Mouse (Mus musculus) induced T-regulatory cell, adult 2 months (primary cell): ENCODE results near the gene Eif3i.

Experiments used
- DNase-seq: peaks from one replicate; pipeline ENCODE4 v3.0.0-alpha.2; 2012; ENCODE audit warnings: low read depth

Eif3i gene

GRCm38 (mm10) chr4:129618786-129619691 is 18.6 kb upstream of the Eif3i start, which contains the start of gene Iqcc:
TSS of gene Iqcc (minus strand) at chr4:129619099.
- DNase-seq, result peak; percentile 97

GRCm38 (mm10) chr4:129618031-129618430 is 17.6 kb upstream of the Eif3i start:
- no peak for DNase-seq

- DNase-seq, result no peak
Measured at GRCm38 (mm10) chr4:129617121-129617641, 16.7 kb upstream of the Eif3i start.

GRCm38 (mm10) chr4:129616631-129617030 is 16.2 kb upstream of the Eif3i start:
- DNase-seq, result no peak

- no peak for DNase-seq
Measured at GRCm38 (mm10) chr4:129615801-129616290, 15.4 kb upstream of the Eif3i start.

- DNase-seq, result no peak
Measured at GRCm38 (mm10) chr4:129614093-129614492, 13.6 kb upstream of the Eif3i start, which contains the start of gene Dcdc2b. TSS of gene Dcdc2b (minus strand) at chr4:129614257.

DNA sequence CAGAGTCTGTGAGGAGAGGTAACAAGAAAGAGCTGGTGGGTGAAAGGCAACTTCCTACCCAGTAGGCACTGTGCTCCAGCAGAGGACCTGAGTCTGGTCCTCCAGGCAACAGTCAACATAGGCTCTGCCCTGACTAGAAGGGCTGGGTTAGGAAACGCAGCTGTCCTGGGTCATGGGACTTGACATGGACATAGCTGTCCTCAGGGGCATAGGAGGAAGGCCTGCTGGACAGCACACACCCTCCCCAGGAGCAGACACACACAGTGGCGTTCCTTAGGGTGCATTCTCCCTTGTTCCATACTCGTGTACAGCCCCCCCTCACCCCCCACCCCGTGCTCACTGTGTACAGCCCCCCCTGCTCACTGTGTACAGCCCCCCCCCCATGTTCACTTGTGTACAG is 10.0 kb upstream of the Eif3i start:
- no peak for DNase-seq

DNA sequence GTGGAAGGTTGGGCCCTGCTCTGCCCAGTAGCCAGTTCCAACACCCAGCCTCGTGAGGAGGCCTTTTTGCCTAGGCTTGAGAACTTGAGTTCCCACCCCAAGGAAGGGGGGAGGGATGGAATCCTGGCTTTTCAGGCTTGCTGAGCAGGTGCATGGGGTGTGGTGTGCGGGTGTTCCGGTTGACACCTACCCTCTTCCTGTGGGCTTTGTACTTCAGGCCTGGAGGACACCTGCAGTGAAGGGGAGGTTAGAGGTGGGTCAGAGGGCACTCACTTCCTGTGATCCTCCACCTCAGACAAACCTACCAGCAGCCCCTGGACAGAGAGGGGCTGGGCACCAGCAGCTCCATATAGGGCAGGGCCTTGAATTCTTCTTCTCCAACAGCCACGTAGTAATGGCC is 9.6 kb upstream of the Eif3i start:
- peak; percentile 59 for DNase-seq

DNA sequence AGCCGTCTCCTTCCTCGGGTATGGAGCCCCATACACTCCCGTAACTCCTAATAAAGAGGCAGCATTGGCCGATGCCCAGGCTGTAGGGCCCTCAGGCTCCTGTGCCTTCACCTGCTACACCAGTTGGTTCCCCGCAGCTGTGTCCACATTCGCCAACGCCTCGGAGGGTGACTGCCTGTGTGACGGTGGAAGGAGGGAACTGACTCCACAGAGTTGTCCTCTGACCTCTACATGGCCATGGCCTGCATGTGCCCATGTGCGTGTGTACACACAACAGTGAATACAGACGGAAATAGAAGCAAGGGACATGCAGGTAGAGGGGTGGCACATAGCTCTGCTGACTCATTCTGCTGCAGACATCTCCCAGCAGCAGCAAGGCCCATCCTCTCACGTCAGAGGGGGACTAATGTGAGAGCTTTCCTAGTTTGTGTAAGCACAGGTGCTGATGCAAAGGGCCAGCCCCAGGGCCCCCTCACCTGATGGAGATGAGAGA is 8.7 kb upstream of the Eif3i start:
- peak; percentile 48 for DNase-seq

DNA sequence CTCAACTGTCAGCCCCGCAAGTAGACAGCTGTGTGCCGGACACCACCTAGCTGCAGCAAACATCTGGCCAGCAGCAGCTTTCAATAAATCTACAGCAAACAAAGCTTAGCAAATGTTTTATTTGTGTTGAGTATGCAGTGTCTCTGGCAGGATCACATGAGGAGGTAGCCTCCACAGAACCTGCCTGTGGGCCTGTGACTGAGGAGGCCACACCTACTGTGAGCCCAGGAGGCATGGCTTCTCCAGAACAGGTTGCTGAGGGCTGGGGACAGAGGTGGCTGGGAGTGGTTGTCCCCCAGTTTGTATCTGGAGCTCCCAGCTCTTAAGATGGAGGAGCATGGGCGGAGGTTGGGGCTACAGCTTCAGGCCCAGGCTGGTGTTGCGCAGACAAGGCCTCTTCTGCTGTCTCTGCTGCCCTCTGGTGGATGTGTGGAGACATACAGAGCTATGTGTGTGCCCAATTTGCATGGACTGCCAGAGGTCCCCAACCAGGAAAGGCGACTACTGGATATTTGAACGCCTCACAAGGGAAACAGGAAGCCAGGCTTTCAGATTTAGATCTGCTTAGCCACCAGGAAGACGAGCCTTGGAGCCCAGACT is 8.1 kb upstream of the Eif3i start:
- DNase-seq, result peak; percentile 93

DNA sequence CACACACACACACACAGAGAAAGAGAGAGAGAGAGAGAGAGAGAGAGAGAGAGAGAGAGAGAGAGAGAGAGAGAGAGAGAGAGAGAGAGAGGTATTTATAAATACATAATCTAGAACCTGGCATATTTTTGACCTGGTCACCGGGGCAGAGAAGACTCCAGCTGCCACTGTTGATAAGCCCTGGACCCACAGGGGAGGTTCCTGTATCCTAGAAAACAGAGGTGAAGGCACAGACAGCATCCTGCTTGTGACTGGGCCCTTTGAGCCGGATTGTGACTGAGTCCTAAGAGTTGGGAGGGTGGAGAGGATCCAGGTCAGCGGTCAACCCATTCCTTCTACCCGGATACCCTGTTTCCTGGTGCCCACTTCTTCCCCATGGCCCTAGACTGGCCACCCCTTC is 11.6 kb downstream of the Eif3i start:
- no peak for DNase-seq

- no peak for DNase-seq
Measured at GRCm38 (mm10) chr4:129586943-129587342, 13.5 kb downstream of the Eif3i start.

GRCm38 (mm10) chr4:129585773-129586172 is 14.7 kb downstream of the Eif3i start:
- DNase-seq, result no peak

GRCm38 (mm10) chr4:129584884-129585608 is 15.4 kb downstream of the Eif3i start:
- peak; percentile 93 for DNase-seq

GRCm38 (mm10) chr4:129584370-129584769 is 16.1 kb downstream of the Eif3i start:
- peak; percentile 68 for DNase-seq

DNA sequence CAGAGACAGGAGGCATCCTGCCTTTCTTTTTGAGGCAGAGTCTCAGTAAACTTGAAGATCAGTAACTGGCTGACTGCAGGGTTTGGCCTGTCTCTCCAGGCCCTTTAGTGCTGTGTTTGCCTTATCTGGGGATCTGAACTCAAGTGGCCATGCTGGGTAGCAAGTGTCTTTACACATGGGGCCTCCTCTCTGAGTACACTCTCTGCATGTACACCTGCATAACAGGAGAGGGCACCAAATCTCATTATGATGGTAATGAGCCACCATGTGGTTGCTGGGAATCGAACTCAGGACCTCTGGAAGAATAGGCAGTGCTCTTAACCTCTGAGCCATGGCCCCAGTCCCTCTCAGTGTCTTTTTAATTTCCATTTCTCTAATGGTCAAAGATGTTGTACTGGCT is 18.2 kb downstream of the Eif3i start:
- DNase-seq, result peak; percentile 37

GRCm38 (mm10) chr4:129580347-129580746 is 20.1 kb downstream of the Eif3i start:
- peak; percentile 93 for DNase-seq

DNA sequence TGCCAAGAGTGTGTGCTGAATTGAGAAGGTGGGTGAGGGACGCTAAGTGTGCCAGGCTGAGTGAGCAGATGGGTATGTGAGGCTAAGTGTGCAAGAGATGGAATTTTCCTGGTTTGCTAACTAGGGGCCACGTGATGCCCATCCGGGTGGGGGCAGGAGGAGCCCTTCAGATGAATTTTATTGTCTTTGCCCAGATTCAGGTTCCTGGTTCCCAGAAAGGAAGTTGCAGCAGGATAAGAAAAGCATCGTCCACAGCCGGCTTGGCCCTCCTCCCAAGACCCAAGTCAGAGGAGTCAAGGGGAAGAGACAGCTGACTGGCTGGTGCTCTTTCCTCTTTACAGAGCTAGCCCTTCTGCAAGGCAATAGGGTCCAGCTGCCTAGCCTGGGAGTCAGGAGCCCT is 22.0 kb downstream of the Eif3i start, which contains the start of gene Fam167b:
Gene Fam167b (minus strand): TSS at position 84 of the 400 bp plus-strand sequence.
- DNase-seq, result no peak

GRCm38 (mm10) chr4:129577688-129578087 is 22.8 kb downstream of the Eif3i start:
- DNase-seq, result no peak

- peak; percentile 78 for DNase-seq
Measured at GRCm38 (mm10) chr4:129576863-129577491, 23.5 kb downstream of the Eif3i start.

- peak; percentile 98 for DNase-seq
Measured at GRCm38 (mm10) chr4:129575171-129575844, 25.1 kb downstream of the Eif3i start.
